Mouse (Mus musculus): ENCODE measurements around the gene Npnt.

The Npnt gene

GRCm38 (mm10) chr3:132892481-132892880 is 57.6 kb downstream of the Npnt start:
- DNase-seq (ENCODE audit: low spot score), result no peak

- DNase-seq (ENCODE audit: low spot score), result no peak
These were observed 62.8 kb downstream of the Npnt start for GRCm38 (mm10) chr3:132887074-132887848.

- DNase-seq (ENCODE audit: low spot score), result no peak
These were observed 63.6 kb downstream of the Npnt start for GRCm38 (mm10) chr3:132886419-132887050.

GRCm38 (mm10) chr3:132884459-132884858 is 65.6 kb downstream of the Npnt start:
- DNase-seq (ENCODE audit: low spot score), result no peak

GRCm38 (mm10) chr3:132883256-132883655 is 66.8 kb downstream of the Npnt start:
- DNase-seq (ENCODE audit: low spot score), result no peak

- DNase-seq (ENCODE audit: low spot score), result no peak
These were observed 69.3 kb downstream of the Npnt start for GRCm38 (mm10) chr3:132880826-132881225.

- DNase-seq (ENCODE audit: low spot score), result no peak
These were observed 69.7 kb downstream of the Npnt start for GRCm38 (mm10) chr3:132880361-132880760.

GRCm38 (mm10) chr3:132876933-132877676 is 73.0 kb downstream of the Npnt start:
- DNase-seq (ENCODE audit: low spot score), result no peak

GRCm38 (mm10) chr3:132876011-132876708 is 73.9 kb downstream of the Npnt start:
- DNase-seq (ENCODE audit: low spot score), result no peak

- no peak for DNase-seq (ENCODE audit: low spot score)
These were observed 76.8 kb downstream of the Npnt start for GRCm38 (mm10) chr3:132873251-132873650.

- DNase-seq (ENCODE audit: low spot score), result no peak
These were observed 78.7 kb downstream of the Npnt start for GRCm38 (mm10) chr3:132871318-132871904.

GRCm38 (mm10) chr3:132870079-132870478 is 80.0 kb downstream of the Npnt start:
- DNase-seq (ENCODE audit: low spot score), result no peak

- no peak for DNase-seq (ENCODE audit: low spot score)
These were observed 81.3 kb downstream of the Npnt start for GRCm38 (mm10) chr3:132868838-132869237.

- no peak for DNase-seq (ENCODE audit: low spot score)
These were observed 83.1 kb downstream of the Npnt start for GRCm38 (mm10) chr3:132866984-132867383.

GRCm38 (mm10) chr3:132865596-132865995 is 84.5 kb downstream of the Npnt start:
- peak; percentile 36 for DNase-seq (ENCODE audit: low spot score)

- no peak for DNase-seq (ENCODE audit: low spot score)
These were observed 85.1 kb downstream of the Npnt start for GRCm38 (mm10) chr3:132864986-132865385.

GRCm38 (mm10) chr3:132864329-132864919 is 85.7 kb downstream of the Npnt start:
- no peak for DNase-seq (ENCODE audit: low spot score)

GRCm38 (mm10) chr3:132863843-132864242 is 86.2 kb downstream of the Npnt start:
- no peak for DNase-seq (ENCODE audit: low spot score)

GRCm38 (mm10) chr3:132860796-132861195 is 89.3 kb downstream of the Npnt start:
- DNase-seq (ENCODE audit: low spot score), result peak; percentile 59

GRCm38 (mm10) chr3:132859573-132859972 is 90.5 kb downstream of the Npnt start:
- no peak for DNase-seq (ENCODE audit: low spot score)

- DNase-seq (ENCODE audit: low spot score), result no peak
These were observed 91.2 kb downstream of the Npnt start for GRCm38 (mm10) chr3:132858849-132859248.

All from yolk sac, embryonic 10.5 days (tissue).